In genomic region chr4:131272060-131272459, GRCm38 (mm10) we compare ENCODE assay signal across 27 mouse cellular contexts.
DNase-seq lines count a peak whose midpoint lies in the region; ATAC-seq and TF ChIP-seq lines count a peak whose summit lies in the region.
"Had no signal": no experiment of that assay in that cellular context is flagged by ENCODE, and none has a peak within 500 bp of the region (broad histone marks: within the 10 kb centered on the region; RNA-seq: fewer than 3 reads in every experiment).

No protein-coding gene starts in this region.

- no peak overlapping the region for H3K4me3 ChIP-seq in hindbrain, embryonic 10.5 days
- no peak overlapping the region for H3K4me3 ChIP-seq in hindbrain, embryonic 12.5 days
- no peak overlapping the region for H3K4me3 ChIP-seq in left cerebral cortex, adult 2 months
- H3K4me3 ChIP-seq: forebrain, embryonic 13.5 days; hindbrain, embryonic 15.5 days; intestine, embryonic 15.5 days; myocyte; stomach, embryonic 15.5 days had no signal

- TF ChIP-seq CTCF in left cerebral cortex, adult 2 months (IDR thresholded peaks at IDR 0.05): no peak

- H3K9me3 ChIP-seq in hindbrain, embryonic 10.5 days: no peaks in the 10 kb centered on the region
- no peaks in the 10 kb centered on the region for H3K9me3 ChIP-seq in hindbrain, embryonic 12.5 days (replicated peaks)
- H3K9me3 ChIP-seq: forebrain, embryonic 13.5 days; hindbrain, embryonic 15.5 days; intestine, embryonic 15.5 days; megakaryocyte, embryonic 14.5 days; stomach, embryonic 15.5 days had no signal

- 0 out of 2 replicates have a peak overlapping the region, but pooled peaks have one; percentile 23 for H3K27ac ChIP-seq in hindbrain, embryonic 10.5 days
- H3K27ac ChIP-seq in hindbrain, embryonic 12.5 days: no peak overlapping the region
- H3K27ac ChIP-seq in left cerebral cortex, adult 2 months: peak overlapping the region; percentile 63
- H3K27ac ChIP-seq: forebrain, embryonic 13.5 days; hindbrain, embryonic 15.5 days; intestine, embryonic 15.5 days; stomach, embryonic 15.5 days had no signal

- WGBS in hindbrain, embryonic 10.5 days: 80% methylated on average over 7 of the region's 7 CpGs
- WGBS in hindbrain, embryonic 12.5 days: 85% methylated on average over 7 of the region's 7 CpGs

- intact Hi-C loops in left cerebral cortex, adult 2 months (cut with DNase I): loop anchor here (5.0 kb wide), 4 partner anchors 90 to 215 kb away; no protein-coding TSS in a partner anchor
- intact Hi-C loops in left cerebral cortex, postnatal 14 days (cut with DNase I): loop anchor here (5.0 kb wide), 2 partner anchors 100 to 160 kb away; no protein-coding TSS in a partner anchor

- H3K27me3 ChIP-seq in hindbrain, embryonic 10.5 days (ENCODE audit: insufficient read depth, poor library complexity, severe bottlenecking): peaks cover 25% of the 10 kb centered on the region
- peaks cover 9% of the 10 kb centered on the region; the same call in 1 of the 2 replicates for H3K27me3 ChIP-seq in hindbrain, embryonic 12.5 days
- H3K27me3 ChIP-seq: forebrain, embryonic 13.5 days; intestine, embryonic 15.5 days had no signal

- no peak overlapping the region for H3K9ac ChIP-seq in hindbrain, embryonic 12.5 days
- H3K9ac ChIP-seq: forebrain, embryonic 13.5 days; hindbrain, embryonic 15.5 days; intestine, embryonic 15.5 days; liver, postnatal 0 days; stomach, embryonic 15.5 days had no signal

- no peak for DNase-seq in hindbrain, embryonic 10.5 days (ENCODE audit: low spot score)
- DNase-seq in left cerebral cortex, adult 2 months (ENCODE audit: extremely low spot score in 1 of 2, low spot score in 2 of 2): no peak
- DNase-seq in left cerebral cortex, postnatal 14 days (ENCODE audit: low spot score in 2 of 2): no peak
- peak; percentile 6 for DNase-seq in NIH3T3 (ENCODE audit: low read depth)
- DNase-seq in embryo, embryonic 11 days: no peak
- no peak for DNase-seq in urinary bladder, adult 2 months (ENCODE audit: low spot score)
- DNase-seq: adrenal gland, adult 8-10 months; cerebellum, adult 11-12 months; cerebellum, postnatal 25 days; gastrocnemius, postnatal 25 days; heart, postnatal 10 days; kidney, postnatal 14 days; layer of hippocampus, adult 9-11 months; liver, postnatal 0 days; lung, postnatal 10 days; midbrain, embryonic 14.5 days; right cerebral cortex, postnatal 25 days had no signal

- no peaks in the 10 kb centered on the region for H3K36me3 ChIP-seq in hindbrain, embryonic 10.5 days
- no peaks in the 10 kb centered on the region for H3K36me3 ChIP-seq in hindbrain, embryonic 12.5 days
- H3K36me3 ChIP-seq: hindbrain, embryonic 15.5 days; intestine, embryonic 15.5 days; stomach, embryonic 15.5 days had no signal

- no peak for ATAC-seq in hindbrain, embryonic 12.5 days (ENCODE audit: low FRiP score)
- ATAC-seq in megakaryocyte, adult 5-6 weeks (ENCODE audit: poor library complexity, severe bottlenecking): 0 out of 2 replicates have a peak, but pooled peaks have one; percentile 21
- ATAC-seq: forebrain, embryonic 13.5 days; intestine, embryonic 15.5 days; liver, postnatal 0 days; Patski had no signal

- H3K4me2 ChIP-seq in hindbrain, embryonic 12.5 days (replicated peaks): no peak overlapping the region
- H3K4me2 ChIP-seq: forebrain, embryonic 13.5 days; heart, embryonic 11.5 days; hindbrain, embryonic 15.5 days; intestine, embryonic 15.5 days; stomach, embryonic 15.5 days had no signal

- H3K4me1 ChIP-seq in hindbrain, embryonic 10.5 days (replicated peaks): peaks cover 10% of the 10 kb centered on the region; the same call in 1 of the 2 replicates
- peaks cover 2% of the 10 kb centered on the region for H3K4me1 ChIP-seq in hindbrain, embryonic 12.5 days
- H3K4me1 ChIP-seq: intestine, embryonic 15.5 days; stomach, embryonic 15.5 days had no signal
